Mouse (Mus musculus): ENCODE measurements around the gene Rad18. TPM values are rescaled to one million over a fixed set of nuclear protein-coding genes. Genes with fewer than 3 reads are reported as not detected.
"Not testable (repeated sequence)": the region's sequence is repeated elsewhere in the genome, so short reads cannot be mapped to it uniquely, and the experiment has no call there.

The Rad18 gene
- total RNA-seq (2017): 7.1 to 12.6 TPM (median 7.1 TPM) in 3 replicates

- peak; percentile 85 for ATAC-seq (replicated peaks; ENCODE audit: insufficient number of reproducible peaks, low FRiP score, low TSS enrichment, poor library complexity, severe bottlenecking)
These were observed at the start of gene Rad18 for GRCm38 (mm10) chr6:112696056-112696950. TSS of gene Rad18 (minus strand) at chr6:112696686.

- no peak for ATAC-seq (replicated peaks; ENCODE audit: insufficient number of reproducible peaks, low FRiP score, low TSS enrichment, poor library complexity, severe bottlenecking)
These were observed 45.8 kb upstream of the Rad18 start for GRCm38 (mm10) chr6:112742297-112742696.

- no peak for ATAC-seq (replicated peaks; ENCODE audit: insufficient number of reproducible peaks, low FRiP score, low TSS enrichment, poor library complexity, severe bottlenecking)
These were observed 45.3 kb upstream of the Rad18 start for GRCm38 (mm10) chr6:112741766-112742165.

- no peak for ATAC-seq (replicated peaks; ENCODE audit: insufficient number of reproducible peaks, low FRiP score, low TSS enrichment, poor library complexity, severe bottlenecking)
These were observed 43.1 kb upstream of the Rad18 start for GRCm38 (mm10) chr6:112739635-112740034.

- ATAC-seq (replicated peaks; ENCODE audit: insufficient number of reproducible peaks, low FRiP score, low TSS enrichment, poor library complexity, severe bottlenecking): peak; percentile 60; the same call in 1 of the 2 replicates
These were observed 42.4 kb upstream of the Rad18 start for GRCm38 (mm10) chr6:112738924-112739323.

- no peak for ATAC-seq (replicated peaks; ENCODE audit: insufficient number of reproducible peaks, low FRiP score, low TSS enrichment, poor library complexity, severe bottlenecking)
These were observed 40.0 kb upstream of the Rad18 start for GRCm38 (mm10) chr6:112736471-112736870.

- ATAC-seq (replicated peaks; ENCODE audit: insufficient number of reproducible peaks, low FRiP score, low TSS enrichment, poor library complexity, severe bottlenecking): no peak
These were observed 38.6 kb upstream of the Rad18 start for GRCm38 (mm10) chr6:112735054-112735453.

- no peak for ATAC-seq (replicated peaks; ENCODE audit: insufficient number of reproducible peaks, low FRiP score, low TSS enrichment, poor library complexity, severe bottlenecking)
These were observed 37.5 kb upstream of the Rad18 start for GRCm38 (mm10) chr6:112733942-112734341.

- no peak for ATAC-seq (replicated peaks; ENCODE audit: insufficient number of reproducible peaks, low FRiP score, low TSS enrichment, poor library complexity, severe bottlenecking)
These were observed 35.9 kb upstream of the Rad18 start for GRCm38 (mm10) chr6:112732434-112732833.

GRCm38 (mm10) chr6:112731386-112731785 is 34.9 kb upstream of the Rad18 start:
- ATAC-seq (replicated peaks; ENCODE audit: insufficient number of reproducible peaks, low FRiP score, low TSS enrichment, poor library complexity, severe bottlenecking): no peak

GRCm38 (mm10) chr6:112728760-112729422 is 32.4 kb upstream of the Rad18 start:
- ATAC-seq (replicated peaks; ENCODE audit: insufficient number of reproducible peaks, low FRiP score, low TSS enrichment, poor library complexity, severe bottlenecking): peak; percentile 65

GRCm38 (mm10) chr6:112725468-112725867 is 29.0 kb upstream of the Rad18 start:
- ATAC-seq (replicated peaks; ENCODE audit: insufficient number of reproducible peaks, low FRiP score, low TSS enrichment, poor library complexity, severe bottlenecking): no peak

GRCm38 (mm10) chr6:112720409-112721080 is 24.1 kb upstream of the Rad18 start:
- ATAC-seq (replicated peaks; ENCODE audit: insufficient number of reproducible peaks, low FRiP score, low TSS enrichment, poor library complexity, severe bottlenecking): no peak

GRCm38 (mm10) chr6:112719983-112720382 is 23.5 kb upstream of the Rad18 start:
- ATAC-seq (replicated peaks; ENCODE audit: insufficient number of reproducible peaks, low FRiP score, low TSS enrichment, poor library complexity, severe bottlenecking): no peak

GRCm38 (mm10) chr6:112717168-112717567 is 20.7 kb upstream of the Rad18 start:
- ATAC-seq (replicated peaks; ENCODE audit: insufficient number of reproducible peaks, low FRiP score, low TSS enrichment, poor library complexity, severe bottlenecking): no peak

GRCm38 (mm10) chr6:112713951-112714350 is 17.5 kb upstream of the Rad18 start:
- no peak for ATAC-seq (replicated peaks; ENCODE audit: insufficient number of reproducible peaks, low FRiP score, low TSS enrichment, poor library complexity, severe bottlenecking)

GRCm38 (mm10) chr6:112702296-112702695 is 5.8 kb upstream of the Rad18 start:
- not testable (repeated sequence) for ATAC-seq (replicated peaks; ENCODE audit: insufficient number of reproducible peaks, low FRiP score, low TSS enrichment, poor library complexity, severe bottlenecking)

GRCm38 (mm10) chr6:112700392-112700791 is 3.9 kb upstream of the Rad18 start:
- no peak for ATAC-seq (replicated peaks; ENCODE audit: insufficient number of reproducible peaks, low FRiP score, low TSS enrichment, poor library complexity, severe bottlenecking)

- no peak for ATAC-seq (replicated peaks; ENCODE audit: insufficient number of reproducible peaks, low FRiP score, low TSS enrichment, poor library complexity, severe bottlenecking)
These were observed 2.6 kb upstream of the Rad18 start for GRCm38 (mm10) chr6:112699115-112699514.

Measured in monocyte, adult 5-6 weeks (primary cell).